Mouse (Mus musculus): ENCODE data around the gene Ppid. TPM values are rescaled to one million over a fixed set of nuclear protein-coding genes. Genes with fewer than 3 reads are reported as not detected.
A peak's percentile ranks its signal among the peaks of the same experiment; 100 is the strongest.

The Ppid gene
- polyA plus RNA-seq, 1 experiment from 2014 or later = 161 TPM

- Histone ChIP-seq H3K27ac (ENCODE audit: low read length) (no peak overlapping the region), H3K36me3 (ENCODE audit: control insufficient read depth, insufficient read depth, low read length) (peaks cover 21% of the 10 kb centered on the region), H3K4me2 (replicated peaks; ENCODE audit: low read depth, low read length) (no peak overlapping the region), H3K27me3 (ENCODE audit: control insufficient read depth, insufficient read depth, low read length) (no peaks in the 10 kb centered on the region), H3K9ac (replicated peaks; ENCODE audit: low read depth, low read length) (no peak overlapping the region), H3K4me1 (ENCODE audit: control insufficient read depth, insufficient read depth, low read length) (no peaks in the 10 kb centered on the region), H3K4me3 (ENCODE audit: low read depth, low read length) (no peak overlapping the region), H3K9me3 (ENCODE audit: control insufficient read depth, low read depth, low read length) (no peaks in the 10 kb centered on the region)
- WGBS = 86% methylated on average over 2 of the region's 2 CpGs
- ATAC-seq (ENCODE audit: insufficient number of reproducible peaks, insufficient read depth, low FRiP score, low read depth) = no peak
Measured at GRCm38 (mm10) chr3:79609886-79610285, 18.7 kb downstream of the Ppid start.

DNA sequence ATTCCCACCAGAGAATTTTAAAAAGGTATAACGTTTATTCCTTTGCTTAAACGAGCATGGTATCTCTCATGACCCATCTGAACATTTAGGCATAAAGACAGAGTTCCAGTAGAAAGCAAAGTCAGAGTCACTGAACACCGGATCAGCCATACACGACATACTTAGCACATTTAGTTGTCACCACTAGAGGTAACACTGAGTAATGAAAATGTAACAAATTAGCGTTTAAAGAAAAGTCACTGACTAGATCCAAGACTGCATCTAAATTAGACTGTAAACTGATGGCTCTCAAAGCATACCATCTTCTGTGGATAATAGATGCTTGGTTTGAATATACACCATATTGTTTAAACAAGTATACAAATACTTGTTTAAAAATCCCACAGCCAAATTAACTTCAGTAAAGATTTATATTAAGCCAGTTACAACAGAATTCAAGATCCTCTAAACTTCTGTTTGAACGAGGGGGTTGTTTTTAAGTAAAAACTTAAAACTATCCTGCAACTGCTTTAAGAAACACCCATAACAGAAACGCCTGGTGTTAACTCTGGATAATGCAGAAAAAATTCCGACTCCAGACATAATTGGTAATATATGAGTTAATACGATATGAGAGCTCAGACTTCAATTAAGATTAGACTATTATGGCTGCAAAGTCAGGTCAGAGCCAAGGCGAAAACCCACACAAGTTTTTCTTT lies 36.5 kb downstream of the Ppid start:
- no peak overlapping the region for H3K27ac ChIP-seq (ENCODE audit: low read length)

DNA sequence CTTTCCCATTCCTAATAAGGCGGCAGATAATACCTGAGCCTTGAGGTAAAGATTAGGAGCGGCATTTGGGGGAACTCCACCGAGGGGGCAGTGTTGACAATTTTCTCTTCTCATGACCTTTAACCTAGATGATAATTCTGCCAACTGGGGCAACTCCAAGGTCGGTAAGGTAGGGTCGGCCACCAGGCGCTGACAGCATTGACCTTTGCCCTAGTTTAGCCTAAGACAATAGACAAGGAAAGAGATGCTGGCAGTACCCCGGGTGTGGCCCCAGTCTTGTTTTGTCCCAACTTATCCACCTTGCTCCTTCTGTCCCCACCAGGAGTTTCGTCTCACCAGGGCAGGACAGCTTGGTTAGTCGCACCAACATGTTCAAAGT lies 37.0 kb downstream of the Ppid start:
- H3K4me3 ChIP-seq (ENCODE audit: low read depth, low read length) = peak overlapping the region; percentile 71
- no peak overlapping the region; the same call in 1 of the 2 replicates for H3K9ac ChIP-seq (replicated peaks; ENCODE audit: low read depth, low read length)
- peaks cover 5% of the 10 kb centered on the region; the same call in 1 of the 2 replicates for H3K36me3 ChIP-seq (ENCODE audit: control insufficient read depth, insufficient read depth, low read length)
- H3K27me3 ChIP-seq (ENCODE audit: control insufficient read depth, insufficient read depth, low read length) = no peaks in the 10 kb centered on the region
- no peaks in the 10 kb centered on the region for H3K4me1 ChIP-seq (ENCODE audit: control insufficient read depth, insufficient read depth, low read length)
- H3K4me2 ChIP-seq (replicated peaks; ENCODE audit: low read depth, low read length) = peak overlapping the region; percentile 53
- no peak for ATAC-seq (ENCODE audit: insufficient number of reproducible peaks, insufficient read depth, low FRiP score, low read depth)
- no peaks in the 10 kb centered on the region for H3K9me3 ChIP-seq (ENCODE audit: control insufficient read depth, low read depth, low read length)
- under 1% methylated on average over 9 of the region's 9 CpGs for WGBS
- H3K27ac ChIP-seq (ENCODE audit: low read length) = no peak overlapping the region; the same call in 1 of the 2 replicates

More for the DNA sequence above, 36.5 kb downstream of the Ppid start:
- Histone ChIP-seq H3K4me2 (replicated peaks; ENCODE audit: low read depth, low read length) (peak overlapping the region; percentile 53), H3K36me3 (ENCODE audit: control insufficient read depth, insufficient read depth, low read length) (peaks cover 5% of the 10 kb centered on the region; the same call in 1 of the 2 replicates), H3K9ac (replicated peaks; ENCODE audit: low read depth, low read length) (no peak overlapping the region; the same call in 1 of the 2 replicates), H3K9me3 (ENCODE audit: control insufficient read depth, low read depth, low read length) (no peaks in the 10 kb centered on the region), H3K27me3 (ENCODE audit: control insufficient read depth, insufficient read depth, low read length) (no peaks in the 10 kb centered on the region), H3K4me1 (ENCODE audit: control insufficient read depth, insufficient read depth, low read length) (no peaks in the 10 kb centered on the region), H3K4me3 (ENCODE audit: low read depth, low read length) (peak overlapping the region; percentile 71)
- no peak for ATAC-seq (ENCODE audit: insufficient number of reproducible peaks, insufficient read depth, low FRiP score, low read depth)
- 23% methylated on average over 10 of the region's 10 CpGs for WGBS

DNA sequence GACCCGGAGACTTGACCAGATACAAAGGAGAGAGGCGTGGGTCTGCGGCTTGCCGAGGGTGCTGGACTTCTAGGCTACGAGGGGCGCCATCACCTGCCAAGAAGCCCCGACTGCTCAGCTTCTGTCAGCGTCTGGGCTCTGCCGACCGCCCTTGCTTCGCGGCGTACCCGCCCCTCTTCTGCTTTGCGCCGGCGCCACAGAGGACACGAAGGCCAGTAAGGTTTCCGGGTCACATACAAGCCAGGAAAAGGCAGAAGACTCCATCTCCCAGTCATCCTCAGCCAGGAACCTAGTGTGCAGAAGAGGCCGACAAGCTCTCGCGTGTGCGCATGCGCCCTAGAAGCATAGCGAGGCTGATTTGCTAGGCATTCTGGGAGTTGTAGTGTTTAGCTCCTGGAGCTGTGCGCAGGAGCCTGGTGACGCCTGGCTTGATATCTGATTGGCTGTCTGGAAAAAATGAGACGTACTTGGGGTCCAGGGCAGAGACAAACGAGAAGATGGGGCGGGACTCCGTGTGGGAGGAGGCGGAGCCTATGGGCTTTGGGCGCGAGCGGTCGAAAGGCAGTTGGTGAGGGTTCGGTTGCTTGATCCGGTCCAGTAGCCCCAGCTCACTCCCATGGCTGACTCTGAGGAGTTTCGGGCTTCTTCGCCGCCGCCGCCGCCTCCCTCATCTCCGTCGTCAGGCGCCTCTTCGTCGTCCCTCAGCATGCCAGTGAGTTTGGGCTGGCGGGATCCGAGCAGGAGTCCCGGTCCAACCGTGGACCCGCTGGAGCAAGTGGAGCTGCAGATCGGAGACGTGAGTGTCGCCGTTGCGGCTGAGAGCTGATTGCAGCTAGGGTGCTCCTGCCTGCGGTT lies 37.6 kb downstream of the Ppid start, which contains the start of gene 4930579G24Rik:
Gene 4930579G24Rik, plus strand, starts transcription at position 519 of the 855 bp plus-strand sequence.
- ATAC-seq (ENCODE audit: insufficient number of reproducible peaks, insufficient read depth, low FRiP score, low read depth) = peak; percentile 99
- Histone ChIP-seq H3K27ac (ENCODE audit: low read length) (peak within 1 kb of the TSS; percentile 84), H3K4me2 (replicated peaks; ENCODE audit: low read depth, low read length) (peak within 1 kb of the TSS; percentile 58), H3K9me3 (ENCODE audit: control insufficient read depth, low read depth, low read length) (no peaks in the 10 kb centered on the region), H3K36me3 (ENCODE audit: control insufficient read depth, insufficient read depth, low read length) (peaks cover 5% of the 10 kb centered on the region; the same call in 1 of the 2 replicates), H3K9ac (replicated peaks; ENCODE audit: low read depth, low read length) (peak within 1 kb of the TSS; percentile 52), H3K4me3 (ENCODE audit: low read depth, low read length) (peak within 1 kb of the TSS; percentile 71), H3K4me1 (ENCODE audit: control insufficient read depth, insufficient read depth, low read length) (no peaks in the 10 kb centered on the region), H3K27me3 (ENCODE audit: control insufficient read depth, insufficient read depth, low read length) (no peaks in the 10 kb centered on the region)
- WGBS = under 1% methylated on average over 60 of the region's 60 CpGs

GRCm38 (mm10) chr3:79629416-79629730 lies 38.2 kb downstream of the Ppid start, which contains the start of gene Etfdh:
Gene Etfdh (minus strand): TSS chr3:79629500.
- no peaks in the 10 kb centered on the region for H3K27me3 ChIP-seq (ENCODE audit: control insufficient read depth, insufficient read depth, low read length)
- peaks cover 5% of the 10 kb centered on the region; the same call in 1 of the 2 replicates for H3K36me3 ChIP-seq (ENCODE audit: control insufficient read depth, insufficient read depth, low read length)
- 1% methylated on average over 11 of the region's 11 CpGs for WGBS
- H3K4me2 ChIP-seq (replicated peaks; ENCODE audit: low read depth, low read length) = peak within 1 kb of the TSS; percentile 58
- no peaks in the 10 kb centered on the region for H3K4me1 ChIP-seq (ENCODE audit: control insufficient read depth, insufficient read depth, low read length)
- ATAC-seq (ENCODE audit: insufficient number of reproducible peaks, insufficient read depth, low FRiP score, low read depth) = peak; percentile 23; the same call in 1 of the 2 replicates
- H3K27ac ChIP-seq (ENCODE audit: low read length) = peak within 1 kb of the TSS; percentile 84
- H3K4me3 ChIP-seq (ENCODE audit: low read depth, low read length) = peak within 1 kb of the TSS; percentile 71
- no peaks in the 10 kb centered on the region for H3K9me3 ChIP-seq (ENCODE audit: control insufficient read depth, low read depth, low read length)
- peak within 1 kb of the TSS; percentile 52 for H3K9ac ChIP-seq (replicated peaks; ENCODE audit: low read depth, low read length)

GRCm38 (mm10) chr3:79652129-79652528 lies 61.0 kb downstream of the Ppid start:
- no peak overlapping the region for H3K4me2 ChIP-seq (replicated peaks; ENCODE audit: low read depth, low read length)
- WGBS = 84% methylated on average over 6 of the region's 6 CpGs
- no peaks in the 10 kb centered on the region for H3K27me3 ChIP-seq (ENCODE audit: control insufficient read depth, insufficient read depth, low read length)
- no peaks in the 10 kb centered on the region for H3K4me1 ChIP-seq (ENCODE audit: control insufficient read depth, insufficient read depth, low read length)
- no peak overlapping the region for H3K9ac ChIP-seq (replicated peaks; ENCODE audit: low read depth, low read length)
- no peak overlapping the region for H3K4me3 ChIP-seq (ENCODE audit: low read depth, low read length)
- no peaks in the 10 kb centered on the region for H3K9me3 ChIP-seq (ENCODE audit: control insufficient read depth, low read depth, low read length)
- no peaks in the 10 kb centered on the region for H3K36me3 ChIP-seq (ENCODE audit: control insufficient read depth, insufficient read depth, low read length)
- H3K27ac ChIP-seq (ENCODE audit: low read length) = no peak overlapping the region
- no peak for ATAC-seq (ENCODE audit: insufficient number of reproducible peaks, insufficient read depth, low FRiP score, low read depth)

Other genes with a start within 250 kb of the Ppid start
- 5.9 and 7.4 TPM in 2 replicates for gene Fnip2, start 23.5 kb upstream of the Ppid start, polyA plus RNA-seq (2014; fragmentation: Nextera tagmentation; extraction: Ambion mirVana)
- gene 4930579G24Rik, start 37.7 kb downstream of the Ppid start, polyA plus RNA-seq (2014; fragmentation: Nextera tagmentation; extraction: Ambion mirVana) = 29.7 and 30.3 TPM in 2 replicates
- 52.5 and 61.4 TPM in 2 replicates for gene Etfdh, start 38.2 kb downstream of the Ppid start, polyA plus RNA-seq (2014; fragmentation: Nextera tagmentation; extraction: Ambion mirVana)
- not detected in 2 replicates for gene Rxfp1, start 146.5 kb downstream of the Ppid start, polyA plus RNA-seq (2014; fragmentation: Nextera tagmentation; extraction: Ambion mirVana)